Mouse (Mus musculus) B cell, adult 67 days (primary cell): Measurements from ENCODE around the gene Acot13. TPM values are rescaled to one million over a fixed set of nuclear protein-coding genes. Genes with fewer than 3 reads are reported as not detected.

Experiments used
- total RNA-seq, 2 experiments: library from RNA; stranded (reverse); gene quantifications; 4 replicates each; pipeline ENCODE4 v1.2.4; 2023

Acot13 gene
- total RNA-seq = 10 to 100 TPM; 15.1 to 16.5 TPM

DNA sequence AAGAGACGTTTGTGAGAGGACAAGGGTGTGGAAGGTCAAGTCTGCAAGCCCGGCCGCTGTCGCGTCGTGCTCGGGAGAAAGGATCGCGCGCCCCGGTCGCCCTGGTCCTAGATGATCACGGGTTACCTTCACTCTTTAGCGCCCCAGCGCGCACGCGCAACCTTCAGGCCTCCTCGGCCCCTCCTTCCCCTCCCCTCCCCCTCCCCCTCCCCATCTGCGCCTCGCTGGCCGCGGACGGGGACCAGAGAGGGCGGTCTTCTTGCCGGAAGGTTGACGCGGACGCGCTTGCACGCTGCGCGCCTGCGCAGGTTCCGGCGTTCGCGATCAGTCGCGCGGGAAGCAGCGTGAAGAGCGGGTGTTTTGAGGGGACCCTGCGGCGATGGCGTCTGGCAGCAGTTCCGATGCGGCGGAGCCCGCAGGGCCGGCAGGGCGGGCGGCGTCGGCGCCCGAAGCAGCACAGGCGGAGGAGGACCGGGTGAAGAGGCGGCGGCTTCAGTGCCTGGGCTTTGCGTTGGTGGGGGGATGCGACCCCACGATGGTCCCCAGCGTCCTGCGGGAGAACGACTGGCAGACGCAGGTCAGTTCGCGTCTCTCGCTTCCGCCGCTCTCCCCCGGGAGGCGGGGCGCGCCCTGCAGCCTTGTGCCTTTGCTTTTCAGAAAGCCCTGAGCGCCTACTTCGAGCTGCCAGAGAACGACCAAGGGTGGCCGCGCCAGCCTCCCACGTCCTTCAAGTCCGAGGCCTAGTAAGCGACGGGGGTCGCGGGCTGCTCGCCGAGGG is at the start of gene Acot13, which contains the start of gene Tdp2:
TSS of gene Acot13 (minus strand) at position 188 of the 778 bp plus-strand sequence.
TSS of gene Tdp2 (plus strand) at position 327 of the 778 bp plus-strand sequence.

GRCm38 (mm10) chr13:24844983-24845955 is 13.9 kb upstream of the Acot13 start, which contains the start of gene D130043K22Rik:
TSS of gene D130043K22Rik (plus strand) at chr13:24845135.

DNA sequence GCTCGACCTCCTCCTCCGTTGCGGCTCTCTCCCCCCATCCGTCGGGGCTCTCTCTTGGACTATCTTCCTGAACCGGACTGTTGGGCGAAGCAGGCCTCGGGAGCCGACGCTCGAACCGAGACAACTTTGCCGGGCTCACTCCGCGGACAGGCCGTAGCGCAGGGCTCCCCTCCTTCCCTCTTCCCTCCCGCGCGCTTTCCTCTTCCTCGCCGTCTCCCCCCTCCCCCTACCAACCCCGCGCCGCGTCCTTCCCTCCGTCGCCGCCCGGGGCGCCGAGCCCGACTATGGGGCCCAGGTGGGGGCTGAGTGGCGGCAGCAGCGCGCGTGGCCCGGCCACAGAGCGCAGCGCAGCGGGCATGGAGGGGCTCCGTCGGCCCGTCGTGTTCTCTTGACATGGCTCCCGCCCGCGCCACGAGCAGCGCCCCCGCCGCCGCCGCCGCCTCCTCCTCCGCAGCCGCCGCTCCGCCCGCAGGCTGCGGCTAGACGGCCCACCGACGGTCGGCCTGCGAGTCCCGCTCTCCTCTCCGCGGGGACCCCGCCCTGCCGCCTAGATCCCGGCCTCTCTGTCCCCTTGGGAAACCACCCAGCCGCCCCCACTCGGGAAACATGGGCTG is 29.9 kb downstream of the Acot13 start, which contains the start of gene BC005537:
TSS of gene BC005537 (plus strand) at position 350 of the 614 bp plus-strand sequence.

Other genes with a start within 250 kb of the Acot13 start
- 100 to 1,000 TPM; 567 to 576 TPM for gene Ripor2, start 249.4 kb downstream of the Acot13 start, total RNA-seq
- 1 to 10 TPM in 1 of 2 experiments, not detected in 1; 1.3 TPM for gene Armh2, start 90.3 kb downstream of the Acot13 start, total RNA-seq
- 10 to 100 TPM in 1 of 2 experiments, 1 to 10 TPM in 1; 6.7 to 15.4 TPM for gene Gmnn, start 69.6 kb downstream of the Acot13 start, total RNA-seq
- 100 to 1,000 TPM; 176 to 180 TPM for gene BC005537, start 29.9 kb downstream of the Acot13 start, total RNA-seq
- gene Tdp2, start 139 bp upstream of the Acot13 start, total RNA-seq = 10 to 100 TPM; 72.5 to 75.5 TPM
- not detected for gene D130043K22Rik, start 13.6 kb upstream of the Acot13 start, total RNA-seq
- gene Aldh5a1, start 106.1 kb upstream of the Acot13 start, total RNA-seq = under 1 TPM; 0.09 to 0.17 TPM
- gene Gpld1, start 111.6 kb upstream of the Acot13 start, total RNA-seq = not detected
- 10 to 100 TPM; 46.7 to 51.3 TPM for gene Mrs2, start 188.8 kb upstream of the Acot13 start, total RNA-seq
- not detected for gene Dcdc2a, start 224.5 kb upstream of the Acot13 start, total RNA-seq